Mouse (Mus musculus) intestine, embryonic 16.5 days (tissue): ENCODE data around the gene Avil. TPM values are rescaled to one million over a fixed set of nuclear protein-coding genes. Genes with fewer than 3 reads are reported as not detected.
"Not testable (repeated sequence)": the region's sequence is repeated elsewhere in the genome, so short reads cannot be mapped to it uniquely, and the experiment has no call there.

Experiments used
- ATAC-seq: fragments of 200-750 bp; cut with Nextera tagmentation; 2 replicates; pipeline ENCODE4 v1.8.0; 2017; ENCODE audit warnings: moderate TSS enrichment, moderate library complexity
- H3K27ac ChIP-seq: fragments of 300-500 bp; sonication (generic); 2 replicates; pipeline ENCODE4 v1.5.1; 2014; ENCODE audit warnings: mild to moderate bottlenecking, low read length
- H3K27me3 ChIP-seq: fragments of 300-500 bp; sonication (generic); replicated peaks from 2 replicates; pipeline ENCODE4 v1.6.1; 2014; ENCODE audit warnings: low read length, control low read depth, mixed read lengths; ENCODE audit not compliant: control insufficient read depth, insufficient read depth
- H3K36me3 ChIP-seq: fragments of 300-500 bp; sonication (generic); 2 replicates; pipeline ENCODE4 v1.6.1; 2014; ENCODE audit warnings: low read length, control low read depth; ENCODE audit not compliant: control insufficient read depth, insufficient read depth
- H3K4me1 ChIP-seq: fragments of 300-500 bp; sonication (generic); 2 replicates; pipeline ENCODE4 v1.6.1; 2014; ENCODE audit warnings: low read length, control low read depth, mixed read lengths; ENCODE audit not compliant: control insufficient read depth, insufficient read depth
- H3K4me2 ChIP-seq: fragments of 300-500 bp; sonication (generic); 2 replicates; pipeline ENCODE4 v1.6.1; 2014; ENCODE audit warnings: low read depth, low read length, control low read depth
- H3K4me3 ChIP-seq: fragments of 300-500 bp; sonication (generic); 2 replicates; pipeline ENCODE4 v1.5.1; 2014; ENCODE audit warnings: mild to moderate bottlenecking, low read length
- H3K9ac ChIP-seq: fragments of 300-500 bp; sonication (generic); 2 replicates; pipeline ENCODE4 v1.6.1; 2014; ENCODE audit warnings: low read depth, low read length
- H3K9me3 ChIP-seq: fragments of 300-500 bp; sonication (generic); 2 replicates; pipeline ENCODE4 v1.6.1; 2016; ENCODE audit warnings: low read length, control low read depth; ENCODE audit not compliant: control insufficient read depth
- whole genome bisulfite sequencing: fragments of 180-500 bp; shearing (Covaris S2); extraction: QIAGEN DNeasy Blood & Tissue Kit; methylation state at CpG from one replicate; pipeline ENCODE4 v1.1.7; 2014; 5-methylcytosine and 5-hydroxymethylcytosine counted together
- polyA plus RNA-seq: library from polyadenylated mRNA; unstranded; fragments of >200 nt; fragmentation: Nextera tagmentation; extraction: Ambion mirVana; gene quantifications from 2 replicates; pipeline ENCODE4 v1.2.1, GENCODE M21; 2015

Gene Avil
- polyA plus RNA-seq, 1 experiment from 2014 or later = 0.21 TPM

- Histone ChIP-seq H3K27me3 (no peaks in the 10 kb centered on the region), H3K4me2 (peak within 1 kb of the TSS; percentile 95), H3K9me3 (no peaks in the 10 kb centered on the region), H3K36me3 (no peaks in the 10 kb centered on the region), H3K4me1 (peaks cover 24% of the 10 kb centered on the region), H3K27ac (no peak within 1 kb of the TSS; the same call in 1 of the 2 replicates), H3K9ac (peak within 1 kb of the TSS; percentile 84), H3K4me3 (peak within 1 kb of the TSS; percentile 87)
- peak; percentile 45 for ATAC-seq
- WGBS = under 1% methylated on average over 55 of the region's 72 CpGs
Measured at GRCm38 (mm10) chr10:127059968-127060916, 59.7 kb downstream of the Avil start, which contains the start of gene March9. March9 (minus strand) TSS chr10:127060184.

- peaks cover 5% of the 10 kb centered on the region for H3K36me3 ChIP-seq
- no peak overlapping the region for H3K9ac ChIP-seq
- 51% methylated on average over 5 of the region's 5 CpGs for WGBS
- no peak overlapping the region for H3K4me2 ChIP-seq
- no peak for ATAC-seq
- no peak overlapping the region for H3K27ac ChIP-seq
- H3K4me1 ChIP-seq = peaks cover 26% of the 10 kb centered on the region
- H3K9me3 ChIP-seq = no peaks in the 10 kb centered on the region
- H3K27me3 ChIP-seq = no peaks in the 10 kb centered on the region
- H3K4me3 ChIP-seq = no peak overlapping the region
Measured at GRCm38 (mm10) chr10:127061085-127061484, 60.6 kb downstream of the Avil start.

- no peaks in the 10 kb centered on the region for H3K27me3 ChIP-seq
- no peak overlapping the region for H3K4me3 ChIP-seq
Measured at GRCm38 (mm10) chr10:127061513-127061912, 61.0 kb downstream of the Avil start.

GRCm38 (mm10) chr10:127062101-127062500, 61.6 kb downstream of the Avil start:
- H3K36me3 ChIP-seq = peaks cover 13% of the 10 kb centered on the region
- H3K27me3 ChIP-seq, H3K4me3 ChIP-seq, ATAC-seq, H3K27ac ChIP-seq, H3K4me2 ChIP-seq, H3K9me3 ChIP-seq, H3K9ac ChIP-seq: not testable (repeated sequence)
- peaks cover 33% of the 10 kb centered on the region for H3K4me1 ChIP-seq
- 85% methylated on average over 4 of the region's 4 CpGs for WGBS

More at GRCm38 (mm10) chr10:127061513-127061912, 61.0 kb downstream of the Avil start:
- Histone ChIP-seq H3K9me3 (no peaks in the 10 kb centered on the region), H3K27ac (no peak overlapping the region), H3K9ac (no peak overlapping the region), H3K4me1 (peaks cover 27% of the 10 kb centered on the region), H3K4me2 (no peak overlapping the region), H3K36me3 (peaks cover 7% of the 10 kb centered on the region)
- no peak for ATAC-seq
- WGBS = 68% methylated on average over 2 of the region's 2 CpGs

- Histone ChIP-seq H3K36me3 (peaks cover 17% of the 10 kb centered on the region), H3K9me3 (no peaks in the 10 kb centered on the region), H3K27ac (no peak overlapping the region), H3K4me2 (no peak overlapping the region), H3K9ac (no peak overlapping the region), H3K4me3 (no peak overlapping the region), H3K4me1 (peaks cover 33% of the 10 kb centered on the region), H3K27me3 (no peaks in the 10 kb centered on the region)
- WGBS = 68% methylated on average over 5 of the region's 5 CpGs
- no peak for ATAC-seq
Measured at GRCm38 (mm10) chr10:127062503-127062902, 62.0 kb downstream of the Avil start.

- Histone ChIP-seq H3K4me3 (peak within 1 kb of the TSS; percentile 73), H3K4me1 (peaks cover 32% of the 10 kb centered on the region), H3K36me3 (peaks cover 21% of the 10 kb centered on the region), H3K27ac (peak within 1 kb of the TSS; percentile 81), H3K27me3 (no peaks in the 10 kb centered on the region), H3K4me2 (peak within 1 kb of the TSS; percentile 65), H3K9me3 (no peaks in the 10 kb centered on the region), H3K9ac (peak within 1 kb of the TSS; percentile 87)
- peak; percentile 88 for ATAC-seq
- WGBS = under 1% methylated on average over 46 of the region's 46 CpGs
Measured at GRCm38 (mm10) chr10:127063239-127063872, 62.8 kb downstream of the Avil start, which contains the start of gene Cdk4. Cdk4 (plus strand) TSS chr10:127063534.

- ATAC-seq = no peak
- Histone ChIP-seq H3K9ac (peak overlapping the region; percentile 87), H3K4me2 (peak overlapping the region; percentile 65), H3K4me3 (peak overlapping the region; percentile 73), H3K4me1 (peaks cover 29% of the 10 kb centered on the region), H3K27ac (peak overlapping the region; percentile 81), H3K27me3 (no peaks in the 10 kb centered on the region), H3K9me3 (no peaks in the 10 kb centered on the region), H3K36me3 (peaks cover 21% of the 10 kb centered on the region)
- 8% methylated on average over 37 of the region's 37 CpGs for WGBS
Measured at GRCm38 (mm10) chr10:127063913-127064870, 63.7 kb downstream of the Avil start.

GRCm38 (mm10) chr10:127065981-127066380, 65.5 kb downstream of the Avil start:
- WGBS = 61% methylated on average over 9 of the region's 9 CpGs
- no peaks in the 10 kb centered on the region for H3K27me3 ChIP-seq
- no peaks in the 10 kb centered on the region for H3K9me3 ChIP-seq
- ATAC-seq = peak; percentile 11
- H3K9ac ChIP-seq = no peak overlapping the region
- peaks cover 21% of the 10 kb centered on the region for H3K36me3 ChIP-seq
- no peak overlapping the region for H3K4me3 ChIP-seq
- H3K4me1 ChIP-seq = peaks cover 28% of the 10 kb centered on the region
- H3K27ac ChIP-seq = peak overlapping the region; percentile 61; the same call in 1 of the 2 replicates
- no peak overlapping the region for H3K4me2 ChIP-seq
